9 mouse cellular contexts compared by ENCODE assay signal in genomic region chr3:27607081-27607795, GRCm38 (mm10).
DNase-seq lines count a peak whose midpoint lies in the region; ATAC-seq and TF ChIP-seq lines count a peak whose summit lies in the region.
"Had no signal": no experiment of that assay in that cellular context is flagged by ENCODE, and none has a peak within 500 bp of the region (broad histone marks: within the 10 kb centered on the region; RNA-seq: fewer than 3 reads in every experiment).

No protein-coding gene starts in this region.

- H3K9ac ChIP-seq in heart, postnatal 0 days (replicated peaks; ENCODE audit: low read depth, low read length) = peak overlapping the region; percentile 39
- H3K9ac ChIP-seq in lung, embryonic 15.5 days = peak overlapping the region; percentile 6; the same call in 1 of the 2 replicates
- H3K9ac ChIP-seq: midbrain, embryonic 12.5 days had no signal

- H3K4me1 ChIP-seq in embryonic fibroblast, embryonic 13.5 days (ENCODE audit: control insufficient read depth, insufficient read depth, low read length) = peaks cover 28% of the 10 kb centered on the region
- H3K4me1 ChIP-seq in heart, postnatal 0 days (ENCODE audit: control insufficient read depth, insufficient read depth) = peaks cover 24% of the 10 kb centered on the region
- H3K4me1 ChIP-seq in lung, embryonic 15.5 days = peaks cover 61% of the 10 kb centered on the region

- no peaks in the 10 kb centered on the region for H3K9me3 ChIP-seq in heart, postnatal 0 days (replicated peaks; ENCODE audit: control insufficient read depth, low read length)
- H3K9me3 ChIP-seq in lung, embryonic 15.5 days = no peaks in the 10 kb centered on the region
- H3K9me3 ChIP-seq: midbrain, embryonic 12.5 days had no signal

- H3K27ac ChIP-seq in embryonic fibroblast, embryonic 13.5 days (ENCODE audit: insufficient read depth, low read length) = peak overlapping the region; percentile 95
- peak overlapping the region; percentile 90 for H3K27ac ChIP-seq in heart, postnatal 0 days (ENCODE audit: low read depth)
- H3K27ac ChIP-seq in lung, embryonic 15.5 days = peak overlapping the region; percentile 89
- H3K27ac ChIP-seq: midbrain, embryonic 12.5 days had no signal

- peak; percentile 37 for DNase-seq in urinary bladder, adult 2 months (ENCODE audit: low spot score)
- DNase-seq in urinary bladder, postnatal 10 days (ENCODE audit: low spot score) = no peak
- DNase-seq in heart, postnatal 0 days (ENCODE audit: low spot score) = peak; percentile 74
- peak; percentile 72 for DNase-seq in kidney, postnatal 10 days
- peak; percentile 31 for DNase-seq in right cerebral cortex, postnatal 4 days

- WGBS in heart, postnatal 0 days = 12% methylated on average over 9 of the region's 9 CpGs
- WGBS in lung, embryonic 15.5 days = 27% methylated on average over 9 of the region's 9 CpGs

- peak; percentile 93 for ATAC-seq in heart, postnatal 0 days (ENCODE audit: insufficient read depth, low read depth)
- peak; percentile 92 for ATAC-seq in lung, embryonic 15.5 days (ENCODE audit: borderline replicate concordance, extremely low read depth, low FRiP score, low TSS enrichment)
- no peak for ATAC-seq in activated CD4-positive, CD25-positive, alpha-beta regulatory T cell, adult 4 months

- TF ChIP-seq EP300 in heart, postnatal 0 days (IDR thresholded peaks at IDR 0.05; ENCODE audit: low read depth) = no peak

- H3K27me3 ChIP-seq in heart, postnatal 0 days (ENCODE audit: control insufficient read depth, insufficient read depth, low read length) = no peaks in the 10 kb centered on the region
- no peaks in the 10 kb centered on the region for H3K27me3 ChIP-seq in lung, embryonic 15.5 days
- H3K27me3 ChIP-seq: midbrain, embryonic 12.5 days had no signal

- no peak for TF ChIP-seq CTCF in embryonic fibroblast, embryonic 13.5 days (IDR thresholded peaks at IDR 0.05; ENCODE audit: borderline replicate concordance, insufficient read depth, low read length)
- TF ChIP-seq CTCF in heart, postnatal 0 days (IDR thresholded peaks at IDR 0.05; ENCODE audit: low read depth) = no peak

- no peaks in the 10 kb centered on the region for H3K36me3 ChIP-seq in heart, postnatal 0 days (replicated peaks; ENCODE audit: control insufficient read depth, insufficient read depth, low read length)
- H3K36me3 ChIP-seq in lung, embryonic 15.5 days = no peaks in the 10 kb centered on the region
- H3K36me3 ChIP-seq: midbrain, embryonic 12.5 days had no signal

- no peak overlapping the region for H3K4me3 ChIP-seq in embryonic fibroblast, embryonic 13.5 days (ENCODE audit: insufficient read depth, low read length)
- H3K4me3 ChIP-seq in heart, postnatal 0 days (ENCODE audit: low read depth, low read length) = no peak overlapping the region
- no peak overlapping the region for H3K4me3 ChIP-seq in lung, embryonic 15.5 days
- H3K4me3 ChIP-seq: midbrain, embryonic 12.5 days had no signal

- H3K4me2 ChIP-seq in heart, postnatal 0 days (ENCODE audit: low read depth, low read length) = peak overlapping the region; percentile 41
- H3K4me2 ChIP-seq in lung, embryonic 15.5 days = no peak overlapping the region
- H3K4me2 ChIP-seq: midbrain, embryonic 12.5 days had no signal

- 0 out of 2 replicates have a peak, but pooled peaks have one; percentile 34 for TF ChIP-seq POLR2A in embryonic fibroblast, embryonic 13.5 days (IDR thresholded peaks at IDR 0.05; ENCODE audit: low read depth, low read length)
